Mouse (Mus musculus) heart, postnatal 0 days (tissue): ENCODE data around the gene Rbks. TPM values are rescaled to one million over a fixed set of nuclear protein-coding genes. Genes with fewer than 3 reads are reported as not detected.

Source experiments
- ATAC-seq: fragments of 200-750 bp; cut with Nextera tagmentation; 2 replicates; pipeline ENCODE4 v1.8.0; 2017; ENCODE audit warnings: low read depth, moderate number of reproducible peaks, moderate library complexity; ENCODE audit not compliant: insufficient read depth
- DNase-seq: peaks from one replicate; pipeline ENCODE4 v3.0.0-alpha.2; 2016; ENCODE audit warnings: low spot score
- H3K27ac ChIP-seq: fragments of 300-500 bp; sonication (generic); 2 replicates; pipeline ENCODE4 v1.5.1; 2014; ENCODE audit warnings: low read depth, mild to moderate bottlenecking
- H3K27me3 ChIP-seq: fragments of 300-500 bp; sonication (generic); 2 replicates; pipeline ENCODE4 v1.6.1; 2014; ENCODE audit warnings: low read length, mixed read lengths; ENCODE audit not compliant: control insufficient read depth, insufficient read depth
- H3K36me3 ChIP-seq: fragments of 300-500 bp; sonication (generic); replicated peaks from 2 replicates; pipeline ENCODE4 v1.6.1; 2014; ENCODE audit warnings: low read length, mixed read lengths; ENCODE audit not compliant: control insufficient read depth, insufficient read depth
- H3K4me1 ChIP-seq: fragments of 300-500 bp; sonication (generic); 2 replicates; pipeline ENCODE4 v1.6.1; 2014; ENCODE audit warnings: antibody characterized with exemption; ENCODE audit not compliant: control insufficient read depth, insufficient read depth
- H3K4me2 ChIP-seq: fragments of 300-500 bp; sonication (generic); 2 replicates; pipeline ENCODE4 v1.6.1; 2014; ENCODE audit warnings: low read depth, mild to moderate bottlenecking, low read length, moderate library complexity
- H3K4me3 ChIP-seq: fragments of 300-500 bp; sonication (generic); 2 replicates; pipeline ENCODE4 v1.5.1; 2014; ENCODE audit warnings: low read depth, low read length
- H3K9ac ChIP-seq: fragments of 300-500 bp; sonication (generic); replicated peaks from 2 replicates; pipeline ENCODE4 v1.6.1; 2014; ENCODE audit warnings: low read depth, low read length, mixed read lengths
- H3K9me3 ChIP-seq: fragments of 300-500 bp; sonication (generic); replicated peaks from 2 replicates; pipeline ENCODE4 v1.6.1; 2016; ENCODE audit warnings: low read length; ENCODE audit not compliant: control insufficient read depth
- CTCF ChIP-seq: IDR thresholded peaks from 2 replicates; pipeline ENCODE4 v1.5.1; 2016; ENCODE audit warnings: antibody characterized with exemption, control low read depth, low read depth
- EP300 ChIP-seq: IDR thresholded peaks from 2 replicates; pipeline ENCODE4 v1.6.1; 2016; ENCODE audit warnings: antibody characterized with exemption, low read depth
- WGBS: fragments of 180-500 bp; shearing (Covaris S2); extraction: QIAGEN DNeasy Blood & Tissue Kit; methylation state at CpG from one replicate; pipeline ENCODE4 v1.1.7; 2014; 5-methylcytosine and 5-hydroxymethylcytosine counted together
- polyA plus RNA-seq: library from polyadenylated mRNA; unstranded; fragments of >200 nt; fragmentation: Nextera tagmentation; extraction: Ambion mirVana; gene quantifications from 2 replicates; pipeline ENCODE4 v1.2.1, GENCODE M21; 2015
- total RNA-seq: library from RNA; depleted of rRNA; stranded (reverse); fragments of >200 nt; gene quantifications from 2 replicates; pipeline ENCODE4 v1.2.3, GENCODE M21; 2014; ENCODE audit warnings: low replicate concordance

Gene Rbks
- total and polyA plus RNA-seq, 2 experiments from 2014 or later, result 0.53 to 9.1 TPM

GRCm38 (mm10) chr5:31673431-31673830 is 24.0 kb downstream of the Rbks start:
- H3K4me2 ChIP-seq, result no peak overlapping the region
- 32% methylated on average over 2 of the region's 2 CpGs for WGBS
- no peaks in the 10 kb centered on the region for H3K27me3 ChIP-seq
- no peaks in the 10 kb centered on the region for H3K36me3 ChIP-seq
- H3K9me3 ChIP-seq, result no peaks in the 10 kb centered on the region
- H3K27ac ChIP-seq, result no peak overlapping the region
- no peak for TF ChIP-seq CTCF
- TF ChIP-seq EP300, result no peak
- no peak overlapping the region for H3K9ac ChIP-seq
- no peak for DNase-seq
- ATAC-seq, result no peak
- H3K4me1 ChIP-seq, result peaks cover 10% of the 10 kb centered on the region
- H3K4me3 ChIP-seq, result no peak overlapping the region

- no peak overlapping the region for H3K4me2 ChIP-seq
- ATAC-seq (no peak), DNase-seq (no peak)
- H3K4me1 ChIP-seq, result peaks cover 12% of the 10 kb centered on the region
- no peaks in the 10 kb centered on the region for H3K27me3 ChIP-seq
- H3K9ac ChIP-seq, result no peak overlapping the region
- H3K4me3 ChIP-seq, result no peak overlapping the region
- no peaks in the 10 kb centered on the region for H3K36me3 ChIP-seq
- no peaks in the 10 kb centered on the region for H3K9me3 ChIP-seq
- TF ChIP-seq EP300 (no peak), CTCF (no peak)
- no peak overlapping the region for H3K27ac ChIP-seq
- 58% methylated on average over 2 of the region's 2 CpGs for WGBS
Observed at GRCm38 (mm10) chr5:31671137-31671536, 26.3 kb downstream of the Rbks start.

- DNase-seq, result no peak
- H3K27me3 ChIP-seq, result no peaks in the 10 kb centered on the region
- ATAC-seq, result no peak
- H3K9ac ChIP-seq, result no peak overlapping the region
- no peaks in the 10 kb centered on the region for H3K36me3 ChIP-seq
- peak overlapping the region; percentile 13; the same call in 1 of the 2 replicates for H3K4me2 ChIP-seq
- H3K27ac ChIP-seq, result no peak overlapping the region
- no peak overlapping the region for H3K4me3 ChIP-seq
- TF ChIP-seq EP300 (no peak), CTCF (no peak)
- peaks cover 12% of the 10 kb centered on the region for H3K4me1 ChIP-seq
- 37% methylated on average over 5 of the region's 5 CpGs for WGBS
- no peaks in the 10 kb centered on the region for H3K9me3 ChIP-seq
Observed at GRCm38 (mm10) chr5:31669984-31670383, 27.4 kb downstream of the Rbks start.

- Histone ChIP-seq H3K4me1 (peaks cover 10% of the 10 kb centered on the region), H3K27ac (no peak overlapping the region), H3K4me3 (no peak overlapping the region), H3K36me3 (no peaks in the 10 kb centered on the region), H3K4me2 (no peak overlapping the region), H3K9me3 (no peaks in the 10 kb centered on the region), H3K9ac (no peak overlapping the region), H3K27me3 (no peaks in the 10 kb centered on the region)
- TF ChIP-seq CTCF (no peak), EP300 (no peak)
- WGBS, result 78% methylated on average over 13 of the region's 13 CpGs
- ATAC-seq (no peak), DNase-seq (no peak)
Observed at GRCm38 (mm10) chr5:31668325-31668968, 29.0 kb downstream of the Rbks start.

GRCm38 (mm10) chr5:31666176-31666575 is 31.3 kb downstream of the Rbks start:
- H3K27me3 ChIP-seq, result no peaks in the 10 kb centered on the region
- ATAC-seq (no peak), DNase-seq (no peak)
- no peak overlapping the region for H3K4me3 ChIP-seq
- 15% methylated on average over 1 of the region's 1 CpGs for WGBS
- H3K27ac ChIP-seq, result no peak overlapping the region
- no peak for TF ChIP-seq EP300
- no peak for TF ChIP-seq CTCF
- H3K9me3 ChIP-seq, result no peaks in the 10 kb centered on the region
- H3K4me1 ChIP-seq, result peaks cover 6% of the 10 kb centered on the region; the same call in 1 of the 2 replicates
- no peaks in the 10 kb centered on the region for H3K36me3 ChIP-seq
- H3K9ac ChIP-seq, result 0 out of 2 replicates have a peak overlapping the region, but pooled peaks have one; percentile 7
- no peak overlapping the region for H3K4me2 ChIP-seq

GRCm38 (mm10) chr5:31655688-31656190 is 41.7 kb downstream of the Rbks start:
- H3K27me3 ChIP-seq, result no peaks in the 10 kb centered on the region
- no peak overlapping the region for H3K9ac ChIP-seq
- WGBS, result 83% methylated on average over 1 of the region's 1 CpGs
- H3K4me2 ChIP-seq, result no peak overlapping the region
- DNase-seq (no peak), ATAC-seq (no peak)
- H3K9me3 ChIP-seq, result 0 out of 2 replicates have a peak, but pooled peaks cover 6% of the 10 kb centered on the region
- H3K27ac ChIP-seq, result no peak overlapping the region
- H3K36me3 ChIP-seq, result no peaks in the 10 kb centered on the region
- no peak for TF ChIP-seq CTCF
- H3K4me1 ChIP-seq, result no peaks in the 10 kb centered on the region
- H3K4me3 ChIP-seq, result no peak overlapping the region
